Mouse (Mus musculus) CH12.LX (cell line): Measurements from ENCODE around the gene Il6st. TPM values are rescaled to one million over a fixed set of nuclear protein-coding genes. Genes with fewer than 3 reads are reported as not detected.
A peak's percentile ranks its signal among the peaks of the same experiment; 100 is the strongest.

Experiments used
- DNase-seq: peaks from one replicate; pipeline ENCODE4 v3.0.0-alpha.2; 2013; ENCODE audit errors: extremely low read depth
- H3K27ac ChIP-seq: 2 replicates; pipeline ENCODE4 v1.5.1; 2012; ENCODE audit warnings: low read depth, mild to moderate bottlenecking, control low read depth, moderate library complexity; ENCODE audit not compliant: insufficient read depth
- H3K27me3 ChIP-seq: replicated peaks from 2 replicates; pipeline ENCODE3; 2012; ENCODE audit warnings: inconsistent platforms
- H3K36me3 ChIP-seq, 2 experiments: replicated peaks in 1 of 2; 2 replicates each; pipeline versions ENCODE3 to v1.6.1; 2012; ENCODE audit warnings: inconsistent platforms in 1 of 2, low read length in 1 of 2, mild to moderate bottlenecking in 1 of 2, mixed read lengths in 1 of 2, moderate library complexity in 1 of 2; ENCODE audit not compliant: control insufficient read depth in 1 of 2, insufficient read depth in 1 of 2
- H3K4me1 ChIP-seq, 2 experiments: 2 replicates each; pipeline ENCODE4 v1.6.1; 2012; ENCODE audit warnings: inconsistent platforms in 1 of 2, moderate library complexity in 1 of 2; ENCODE audit not compliant: insufficient read depth in 2 of 2, control insufficient read depth in 1 of 2
- H3K4me2 ChIP-seq: 2 replicates; pipeline ENCODE4 v1.6.1; 2012; ENCODE audit warnings: low read depth, mild to moderate bottlenecking, control low read depth; ENCODE audit not compliant: poor library complexity, insufficient read depth, severe bottlenecking
- H3K4me3 ChIP-seq, 3 experiments: fragments of 150-350 bp in 1 of 3; sonication (generic) in 1 of 3; replicated peaks in 1 of 3; 2 replicates each; pipeline versions ENCODE3 to v1.5.1; 2011 to 2012; ENCODE audit warnings: low read depth in 2 of 3, low read length in 2 of 3, mild to moderate bottlenecking in 2 of 3, moderate library complexity in 2 of 3, control low read depth in 1 of 3, improper control_type of control experiment in 1 of 3, inconsistent platforms in 1 of 3, mixed read lengths in 1 of 3; ENCODE audit not compliant: poor library complexity in 1 of 3
- H3K79me2 ChIP-seq: replicated peaks from 2 replicates; pipeline ENCODE4 v1.6.1; 2012; ENCODE audit warnings: mild to moderate bottlenecking, moderate library complexity; ENCODE audit not compliant: control insufficient read depth, poor library complexity, insufficient read depth, severe bottlenecking; ENCODE audit errors: extremely low read depth
- H3K9ac ChIP-seq: 2 replicates; pipeline ENCODE4 v1.6.1; 2012; ENCODE audit warnings: low read depth, mild to moderate bottlenecking, control low read depth, moderate library complexity; ENCODE audit not compliant: insufficient read depth
- H3K9me3 ChIP-seq: replicated peaks from 2 replicates; pipeline ENCODE3; 2012; ENCODE audit warnings: low read length, inconsistent platforms, mixed read lengths
- CHD1 ChIP-seq: IDR thresholded peaks from 2 replicates; pipeline ENCODE4 v1.6.1; 2012; ENCODE audit warnings: low read depth, low read length, improper control_type of control experiment, inconsistent platforms
- CHD2 ChIP-seq: IDR thresholded peaks from 2 replicates; pipeline ENCODE4 v1.6.1; 2011; ENCODE audit warnings: low read length, improper control_type of control experiment
- CTCF ChIP-seq, 2 experiments: IDR thresholded peaks in 1 of 2; conservative IDR thresholded peaks in 1 of 2; 2 replicates each; pipeline ENCODE4 v1.5.1; 2011 to 2012; ENCODE audit warnings: low read depth in 2 of 2, low read length in 2 of 2, improper control_type of control experiment in 1 of 2, inconsistent platforms in 1 of 2, mild to moderate bottlenecking in 1 of 2, moderate library complexity in 1 of 2
- E2F4 ChIP-seq: IDR thresholded peaks from 2 replicates; pipeline ENCODE4 v1.6.1; 2011; ENCODE audit warnings: low read depth, low read length, improper control_type of control experiment; ENCODE audit not compliant: insufficient replicate concordance
- ELF1 ChIP-seq: IDR thresholded peaks from 2 replicates; pipeline ENCODE4 v1.6.1; 2014; ENCODE audit warnings: low read depth, mild to moderate bottlenecking, inconsistent platforms, low read length, improper control_type of control experiment
- IRF4 ChIP-seq: IDR thresholded peaks from 2 replicates; pipeline ENCODE4 v1.6.1; 2014; ENCODE audit warnings: low read depth, mild to moderate bottlenecking, inconsistent platforms, low read length, improper control_type of control experiment
- KAT2A ChIP-seq: IDR thresholded peaks from 2 replicates; pipeline ENCODE4 v1.6.1; 2012; ENCODE audit warnings: low read length, improper control_type of control experiment, inconsistent platforms; ENCODE audit not compliant: insufficient replicate concordance
- MAFK ChIP-seq: IDR thresholded peaks from 2 replicates; pipeline ENCODE4 v1.6.1; 2011; ENCODE audit warnings: low read length, improper control_type of control experiment; ENCODE audit not compliant: insufficient replicate concordance
- MAZ ChIP-seq: IDR thresholded peaks from 2 replicates; pipeline ENCODE4 v1.6.1; 2012; ENCODE audit warnings: low read depth, mild to moderate bottlenecking, inconsistent platforms, low read length, improper control_type of control experiment, moderate library complexity
- MXI1 ChIP-seq: IDR thresholded peaks from 2 replicates; pipeline ENCODE4 v1.6.1; 2011; ENCODE audit warnings: mild to moderate bottlenecking, low read depth, low read length, improper control_type of control experiment
- POLR2A ChIP-seq: IDR thresholded peaks from 2 replicates; pipeline ENCODE4 v1.6.1; 2011; ENCODE audit warnings: low read depth, mild to moderate bottlenecking, improper control_type of control experiment, low read length
- POLR2AphosphoS2 ChIP-seq: IDR thresholded peaks from 2 replicates; pipeline ENCODE4 v1.6.1; 2011; ENCODE audit warnings: low read depth, low read length, improper control_type of control experiment
- SIN3A ChIP-seq: IDR thresholded peaks from 2 replicates; pipeline ENCODE4 v1.6.1; 2012; ENCODE audit warnings: low read length, improper control_type of control experiment, inconsistent platforms
- TCF12 ChIP-seq: IDR thresholded peaks from 2 replicates; pipeline ENCODE4 v1.6.1; 2014; ENCODE audit warnings: low read depth, mild to moderate bottlenecking, inconsistent platforms, low read length, improper control_type of control experiment
- USF1 ChIP-seq: IDR thresholded peaks from 2 replicates; pipeline ENCODE4 v1.6.1; 2014; ENCODE audit warnings: low read depth, mild to moderate bottlenecking, inconsistent platforms, low read length, improper control_type of control experiment
- USF2 ChIP-seq: conservative IDR thresholded peaks from 2 replicates; pipeline ENCODE4 v1.6.1; 2011; ENCODE audit warnings: low read depth, low read length, improper control_type of control experiment
- ZKSCAN1 ChIP-seq: IDR thresholded peaks from 2 replicates; pipeline ENCODE4 v1.6.1; 2012; ENCODE audit warnings: low read depth, inconsistent platforms, low read length, improper control_type of control experiment, borderline replicate concordance
- ZNF384 ChIP-seq: IDR thresholded peaks from 2 replicates; pipeline ENCODE4 v1.6.1; 2012; ENCODE audit warnings: low read depth, low read length, improper control_type of control experiment, inconsistent platforms
- dilution Hi-C: fragments of 300-500 bp; cut with MboI; formaldehyde crosslinking; loops from 2 replicates; pipeline ENCODE4 v1.14.3; 2020; ENCODE audit warnings: low sequenced_read_pairs; ENCODE audit not compliant: extremely low pct_unique_long_range_greater_than_20kb, extremely low pct_ligation_motif_present
- in situ Hi-C: fragments of 300-500 bp; cut with MboI; formaldehyde crosslinking; loops from 3 replicates; pipeline ENCODE4 v1.14.3; 2019; ENCODE audit warnings: low sequenced_read_pairs, low pct_ligation_motif_present, low pct_unique_long_range_greater_than_20kb, mixed read lengths
- polyA plus RNA-seq: library from polyadenylated mRNA; unstranded; fragments of >175 nt; gene quantifications from 2 replicates; pipeline ENCODE4 v1.2.1, GENCODE M21; 2012; ENCODE audit warnings: low read depth; ENCODE audit not compliant: insufficient read length
- total RNA-seq, 2 experiments: library from RNA; depleted of rRNA; stranded (reverse); fragments of 300-350 nt in 1 of 2; fragments of >200 nt in 1 of 2; gene quantifications; 2 replicates each; pipeline ENCODE4 v1.2.3; 2012 to 2014

The Il6st gene
- total and polyA plus RNA-seq, 3 experiments, result 3.5 to 7.6 (median 5.7) TPM

DNA sequence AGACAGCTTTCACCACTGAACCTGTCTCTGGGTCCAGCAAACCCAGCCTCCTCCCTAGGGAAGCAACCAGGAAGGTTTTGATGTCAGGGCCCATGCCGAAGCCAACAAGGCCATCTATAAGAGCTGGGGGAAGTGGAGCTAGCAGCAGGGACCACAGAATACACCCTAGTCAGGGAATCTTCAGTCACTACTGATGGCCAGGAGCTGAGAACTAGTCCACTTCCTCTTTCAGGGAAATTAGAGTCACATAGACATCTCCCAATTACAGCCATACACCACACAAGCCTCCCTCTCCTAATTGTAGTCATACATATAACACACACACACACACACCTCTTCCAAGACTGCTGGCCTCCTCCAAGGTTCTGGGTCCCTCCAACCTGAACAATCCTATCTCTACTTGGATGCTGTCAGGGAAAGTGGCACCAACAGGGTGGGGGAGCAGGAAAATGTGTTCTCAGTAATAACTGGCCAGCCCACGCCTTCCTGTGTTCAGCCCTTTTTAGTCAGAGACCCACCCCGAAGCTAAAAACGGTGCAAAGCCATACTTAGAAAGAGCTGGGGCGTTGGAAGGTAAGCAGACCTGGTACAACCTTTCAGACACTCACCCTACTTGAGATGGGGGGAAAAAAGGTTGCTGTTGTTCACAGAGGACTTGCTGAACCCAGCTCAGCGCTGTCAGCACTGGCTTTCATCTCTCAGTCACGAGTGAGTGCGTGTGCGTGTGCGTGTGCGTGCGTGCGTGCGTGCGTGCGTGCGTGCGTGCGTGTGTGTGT lies 46.8 kb downstream of the Il6st start:
- in situ Hi-C loops, result no loop called here
- H3K79me2 ChIP-seq, result no peaks in the 10 kb centered on the region
- no peak overlapping the region for H3K9ac ChIP-seq
- TF ChIP-seq USF1 (no peak), POLR2AphosphoS2 (no peak), ZKSCAN1 (no peak)
- TF ChIP-seq, all 38 proteins: peak for 0
- peaks cover 0 to 14% of the 10 kb centered on the region in 2 experiments; a peak in 2 of 4 replicates for H3K4me1 ChIP-seq
- no peaks in the 10 kb centered on the region for H3K9me3 ChIP-seq
- no peak overlapping the region for H3K4me3 ChIP-seq
- H3K27ac ChIP-seq, result no peak overlapping the region
- H3K36me3 ChIP-seq, result peaks cover 12 to 28% of the 10 kb centered on the region in 2 experiments
- peak; percentile 33 for DNase-seq
- no peaks in the 10 kb centered on the region for H3K27me3 ChIP-seq
- H3K4me2 ChIP-seq, result no peak overlapping the region
- dilution Hi-C loops, result no loop called here

GRCm38 (mm10) chr13:112511261-112511660 lies 47.4 kb downstream of the Il6st start:
- dilution Hi-C loops, result no loop called here
- H3K9ac ChIP-seq, result no peak overlapping the region
- TF ChIP-seq USF2, result no peak
- TF ChIP-seq MXI1, result no peak
- no peak for TF ChIP-seq MAFK
- TF ChIP-seq SIN3A, result no peak
- TF ChIP-seq CTCF (conservative IDR thresholded peaks at IDR 0.05 in 1 of 2, IDR thresholded peaks at IDR 0.05 in 1 of 2; ENCODE audit: low read depth in 2 of 2, low read length in 2 of 2), result no peak
- no peak for TF ChIP-seq POLR2A
- no peak for TF ChIP-seq CHD1
- no peak for TF ChIP-seq KAT2A
- TF ChIP-seq MAZ, result no peak
- TF ChIP-seq USF1, result no peak
- no peak for TF ChIP-seq ELF1
- no peak for TF ChIP-seq ZNF384
- TF ChIP-seq E2F4, result no peak
- no peak for TF ChIP-seq CHD2
- TF ChIP-seq IRF4, result no peak
- no peak for TF ChIP-seq TCF12
- TF ChIP-seq, all 38 proteins: peak for 0
- Histone ChIP-seq H3K27me3 (no peaks in the 10 kb centered on the region), H3K36me3 (peaks cover 7 to 22% of the 10 kb centered on the region in 2 experiments), H3K79me2 (no peaks in the 10 kb centered on the region), H3K4me2 (no peak overlapping the region), H3K9me3 (no peaks in the 10 kb centered on the region), H3K4me3 (no peak overlapping the region), H3K4me1 (peaks cover 0 to 14% of the 10 kb centered on the region in 2 experiments; a peak in 2 of 4 replicates), H3K27ac (no peak overlapping the region)
- in situ Hi-C loops, result no loop called here
- no peak for DNase-seq
